19 mouse cellular contexts compared by ENCODE assay signal in the genomic region with DNA sequence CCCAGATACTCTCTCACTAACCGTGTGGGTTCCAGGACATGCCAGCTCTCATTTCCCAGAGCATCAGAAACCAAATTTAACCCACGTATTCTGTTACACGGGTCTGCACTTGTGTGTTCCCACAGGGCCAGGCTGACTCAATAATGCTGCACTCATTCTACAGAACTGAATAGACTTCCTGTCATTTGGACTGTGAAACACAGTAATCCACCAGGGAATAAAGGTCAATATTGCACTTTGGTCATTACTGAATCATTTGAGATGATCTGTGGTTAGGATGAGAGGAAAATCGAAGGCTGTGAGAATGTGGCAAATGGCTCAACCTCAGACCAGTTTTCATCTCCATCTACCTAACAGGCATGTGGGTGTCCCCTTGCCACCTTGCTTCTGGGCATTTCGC. TPM values are rescaled to one million over a fixed set of nuclear protein-coding genes. Genes with fewer than 3 reads are reported as not detected.
DNase-seq lines count a peak whose midpoint lies in the region; ATAC-seq and TF ChIP-seq lines count a peak whose summit lies in the region.
"Had no signal": no experiment of that assay in that cellular context is flagged by ENCODE, and none has a peak within 500 bp of the region (broad histone marks: within the 10 kb centered on the region; RNA-seq: fewer than 3 reads in every experiment).

No protein-coding gene starts in this region.

- no peaks in the 10 kb centered on the region for H3K9me3 ChIP-seq in forebrain, embryonic 10.5 days
- H3K9me3 ChIP-seq in forebrain, postnatal 0 days (ENCODE audit: low read length): no peaks in the 10 kb centered on the region
- no peaks in the 10 kb centered on the region for H3K9me3 ChIP-seq in intestine, embryonic 16.5 days (ENCODE audit: control insufficient read depth, low read length)
- no peaks in the 10 kb centered on the region for H3K9me3 ChIP-seq in intestine, embryonic 15.5 days
- no peaks in the 10 kb centered on the region for H3K9me3 ChIP-seq in liver, postnatal 0 days (ENCODE audit: low read length)
- H3K9me3 ChIP-seq: heart, embryonic 13.5 days; hindbrain, embryonic 12.5 days had no signal

- peak; percentile 10 for DNase-seq in forebrain, embryonic 10.5 days (ENCODE audit: extremely low spot score, low spot score)
- no peak for DNase-seq in forebrain, postnatal 0 days
- DNase-seq in liver, postnatal 0 days: no peak
- DNase-seq in liver: no peak
- DNase-seq: adrenal gland, adult 2 months; adrenal gland, postnatal 25 days; cerebellum, adult 2 months; cerebellum, postnatal 10 days; embryo, embryonic 11 days; gastrocnemius, postnatal 36 days; heart, adult 11 months; heart, postnatal 36 days had no signal

- peaks cover 88% of the 10 kb centered on the region for H3K36me3 ChIP-seq in forebrain, embryonic 10.5 days (replicated peaks)
- no peaks in the 10 kb centered on the region for H3K36me3 ChIP-seq in forebrain, postnatal 0 days (ENCODE audit: insufficient read depth)
- no peaks in the 10 kb centered on the region for H3K36me3 ChIP-seq in intestine, embryonic 16.5 days (ENCODE audit: control insufficient read depth, insufficient read depth, low read length)
- no peaks in the 10 kb centered on the region for H3K36me3 ChIP-seq in intestine, embryonic 15.5 days
- H3K36me3 ChIP-seq in liver, postnatal 0 days (replicated peaks; ENCODE audit: insufficient read depth, low read length): peaks cover 6% of the 10 kb centered on the region
- H3K36me3 ChIP-seq in myocyte (ENCODE audit: control insufficient read depth, insufficient read depth): peaks cover 5% of the 10 kb centered on the region

- no peak for TF ChIP-seq POLR2A in myocyte (IDR thresholded peaks at IDR 0.05; ENCODE audit: insufficient read length, low read depth)

- no peak overlapping the region for H3K4me3 ChIP-seq in forebrain, embryonic 10.5 days
- H3K4me3 ChIP-seq in forebrain, postnatal 0 days (ENCODE audit: low read depth, low read length): no peak overlapping the region
- no peak overlapping the region for H3K4me3 ChIP-seq in intestine, embryonic 16.5 days (ENCODE audit: low read length)
- no peak overlapping the region for H3K4me3 ChIP-seq in intestine, embryonic 15.5 days (replicated peaks)
- no peak overlapping the region for H3K4me3 ChIP-seq in liver, postnatal 0 days (ENCODE audit: low read depth, low read length)
- no peak overlapping the region for H3K4me3 ChIP-seq in myocyte
- H3K4me3 ChIP-seq: heart, embryonic 13.5 days; hindbrain, embryonic 12.5 days had no signal

- no peak overlapping the region for H3K4me2 ChIP-seq in forebrain, postnatal 0 days (ENCODE audit: low read depth)
- H3K4me2 ChIP-seq in intestine, embryonic 16.5 days (ENCODE audit: low read depth, low read length): no peak overlapping the region
- H3K4me2 ChIP-seq in intestine, embryonic 15.5 days (replicated peaks): no peak overlapping the region
- H3K4me2 ChIP-seq in liver, postnatal 0 days (ENCODE audit: low read depth, low read length): no peak overlapping the region
- peak overlapping the region; percentile 26 for H3K4me2 ChIP-seq in myocyte (ENCODE audit: low read depth)
- H3K4me2 ChIP-seq: heart, embryonic 13.5 days; hindbrain, embryonic 12.5 days had no signal

- 82% methylated on average over 5 of the region's 5 CpGs for WGBS in forebrain, embryonic 10.5 days
- WGBS in forebrain, postnatal 0 days: 64% methylated on average over 5 of the region's 5 CpGs
- 75% methylated on average over 5 of the region's 5 CpGs for WGBS in intestine, embryonic 16.5 days
- 70% methylated on average over 5 of the region's 5 CpGs for WGBS in intestine, embryonic 15.5 days
- 65% methylated on average over 5 of the region's 5 CpGs for WGBS in liver, postnatal 0 days (ENCODE audit: insufficient replicate concordance)

- no peak for ATAC-seq in forebrain, postnatal 0 days
- peak; percentile 67; the same call in 1 of the 2 replicates for ATAC-seq in intestine, embryonic 16.5 days
- no peak for ATAC-seq in intestine, embryonic 15.5 days
- peak; percentile 83 for ATAC-seq in liver, postnatal 0 days
- ATAC-seq: forebrain, embryonic 14.5 days had no signal

- peaks cover 54% of the 10 kb centered on the region for H3K79me2 ChIP-seq in myocyte (ENCODE audit: control insufficient read depth, insufficient read depth)

- H3K9ac ChIP-seq in forebrain, postnatal 0 days: no peak overlapping the region
- no peak overlapping the region for H3K9ac ChIP-seq in intestine, embryonic 16.5 days (ENCODE audit: low read depth, low read length)
- no peak overlapping the region for H3K9ac ChIP-seq in intestine, embryonic 15.5 days
- no peak overlapping the region for H3K9ac ChIP-seq in liver, postnatal 0 days (replicated peaks)
- H3K9ac ChIP-seq: heart, embryonic 13.5 days; hindbrain, embryonic 12.5 days had no signal

- no peak overlapping the region for H3K27ac ChIP-seq in forebrain, embryonic 10.5 days
- no peak overlapping the region for H3K27ac ChIP-seq in forebrain, postnatal 0 days (ENCODE audit: low read depth, low read length)
- H3K27ac ChIP-seq in intestine, embryonic 16.5 days (ENCODE audit: low read length): no peak overlapping the region
- H3K27ac ChIP-seq in intestine, embryonic 15.5 days: no peak overlapping the region
- H3K27ac ChIP-seq in liver, postnatal 0 days (ENCODE audit: low read depth): 0 out of 2 replicates have a peak overlapping the region, but pooled peaks have one; percentile 6
- H3K27ac ChIP-seq: heart, embryonic 13.5 days; hindbrain, embryonic 12.5 days had no signal

- H3K27me3 ChIP-seq in forebrain, embryonic 10.5 days (ENCODE audit: poor library complexity, severe bottlenecking): peaks cover 24% of the 10 kb centered on the region
- no peaks in the 10 kb centered on the region for H3K27me3 ChIP-seq in forebrain, postnatal 0 days (ENCODE audit: insufficient read depth, low read length)
- no peaks in the 10 kb centered on the region for H3K27me3 ChIP-seq in intestine, embryonic 16.5 days (replicated peaks; ENCODE audit: control insufficient read depth, insufficient read depth, low read length)
- no peaks in the 10 kb centered on the region for H3K27me3 ChIP-seq in intestine, embryonic 15.5 days (replicated peaks)
- no peaks in the 10 kb centered on the region for H3K27me3 ChIP-seq in liver, postnatal 0 days (ENCODE audit: insufficient read depth, low read length)
- no peaks in the 10 kb centered on the region for H3K27me3 ChIP-seq in myocyte (ENCODE audit: control insufficient read depth, insufficient read depth, insufficient read length)
- H3K27me3 ChIP-seq: CH12.LX; hindbrain, embryonic 12.5 days had no signal

- no peak overlapping the region for H3ac ChIP-seq in myocyte (ENCODE audit: control insufficient read depth, insufficient read length)

- H3K4me1 ChIP-seq in forebrain, embryonic 10.5 days: peaks cover 63% of the 10 kb centered on the region
- H3K4me1 ChIP-seq in forebrain, postnatal 0 days (ENCODE audit: insufficient read depth): peaks cover 5% of the 10 kb centered on the region; the same call in 1 of the 2 replicates
- peaks cover 6% of the 10 kb centered on the region; the same call in 1 of the 2 replicates for H3K4me1 ChIP-seq in intestine, embryonic 16.5 days (ENCODE audit: control insufficient read depth, insufficient read depth, low read length)
- H3K4me1 ChIP-seq in intestine, embryonic 15.5 days (replicated peaks): no peaks in the 10 kb centered on the region
- peaks cover 6% of the 10 kb centered on the region for H3K4me1 ChIP-seq in liver, postnatal 0 days (ENCODE audit: insufficient read depth)
- H3K4me1 ChIP-seq: heart, embryonic 13.5 days had no signal

- no peak for TF ChIP-seq CTCF in forebrain, postnatal 0 days (IDR thresholded peaks at IDR 0.05; ENCODE audit: low read depth)
- TF ChIP-seq CTCF in liver, postnatal 0 days (IDR thresholded peaks at IDR 0.05; ENCODE audit: low read depth): no peak

- no peak for TF ChIP-seq EP300 in liver, postnatal 0 days (IDR thresholded peaks at IDR 0.05; ENCODE audit: low read depth)

TF ChIP-seq in myocyte, 11 proteins besides CTCF, POLR2A, EP300 and RAD21:
- TF ChIP-seq USF1 (IDR thresholded peaks at IDR 0.05; ENCODE audit: low read depth): no peak
- TF ChIP-seq CEBPB (IDR thresholded peaks at IDR 0.05; ENCODE audit: insufficient read depth, poor library complexity, severe bottlenecking): no peak
- no peak for TF ChIP-seq TCF12 (IDR thresholded peaks at IDR 0.05; ENCODE audit: insufficient read depth, poor library complexity, severe bottlenecking)
- no peak for TF ChIP-seq MYOG (IDR thresholded peaks at IDR 0.05; ENCODE audit: control insufficient read depth in 1 of 3, insufficient read depth in 1 of 3, insufficient read length in 2 of 3, low read depth in 2 of 3)
- TF ChIP-seq TCF3 (IDR thresholded peaks at IDR 0.05; ENCODE audit: insufficient read length, low read depth): no peak
- TF ChIP-seq MYOD1 (IDR thresholded peaks at IDR 0.05; ENCODE audit: control insufficient read depth in 1 of 3, insufficient read length in 2 of 3, low read depth in 2 of 3): no peak
- TF ChIP-seq REST (IDR thresholded peaks at IDR 0.05; ENCODE audit: insufficient read depth, insufficient read length): no peak
- TF ChIP-seq E2F4 (IDR thresholded peaks at IDR 0.05; ENCODE audit: insufficient read depth): no peak
- no peak for TF ChIP-seq MAX (IDR thresholded peaks at IDR 0.05; ENCODE audit: low read depth)
- no peak for TF ChIP-seq POLR2AphosphoS2 (IDR thresholded peaks at IDR 0.05; ENCODE audit: insufficient read length, low read depth)
- TF ChIP-seq SRF (IDR thresholded peaks at IDR 0.05; ENCODE audit: control insufficient read depth, insufficient read length, low read depth): no peak

RNA-seq across cellular contexts. Expression of a gene that starts 16.2 kb away (rescaled TPM):
- 39.2 and 39.8 TPM in 2 replicates for polyA plus RNA-seq in forebrain, embryonic 10.5 days (2016; fragmentation: Nextera tagmentation; extraction: Ambion mirVana)
- total RNA-seq in forebrain, postnatal 0 days (2014; rRNA removed): 76.8 and 83.0 TPM in 2 replicates
- 27.4 and 28.8 TPM in 2 replicates for polyA plus RNA-seq in forebrain, postnatal 0 days (2015; fragmentation: Nextera tagmentation; extraction: Ambion mirVana)
- polyA plus RNA-seq in intestine, embryonic 16.5 days (2015; fragmentation: Nextera tagmentation; extraction: Ambion mirVana): 12.5 and 14.0 TPM in 2 replicates
- 18.0 and 19.9 TPM in 2 replicates for polyA plus RNA-seq in intestine, embryonic 15.5 days (2015; fragmentation: Nextera tagmentation; extraction: Ambion mirVana)
- polyA plus RNA-seq in liver, postnatal 0 days (2015; fragmentation: Nextera tagmentation; extraction: Ambion mirVana): 20.3 and 21.2 TPM in 2 replicates
- polyA plus RNA-seq in myocyte (2012; fragmentation: generic; extraction: Trizol): 17.9 TPM
- total RNA-seq: CH12.LX had no signal

Comparison
In these comparisons a context has a peak if more than half of its experiments do, and no peak if none do; other contexts are left out.
1. ATAC-seq: peak in intestine, embryonic 16.5 days (single experiment) and liver, postnatal 0 days (single experiment); none in forebrain, postnatal 0 days (single experiment) and intestine, embryonic 15.5 days (single experiment).